Mouse (Mus musculus): ENCODE measurements around the gene Usp38.

The Usp38 gene

DNA sequence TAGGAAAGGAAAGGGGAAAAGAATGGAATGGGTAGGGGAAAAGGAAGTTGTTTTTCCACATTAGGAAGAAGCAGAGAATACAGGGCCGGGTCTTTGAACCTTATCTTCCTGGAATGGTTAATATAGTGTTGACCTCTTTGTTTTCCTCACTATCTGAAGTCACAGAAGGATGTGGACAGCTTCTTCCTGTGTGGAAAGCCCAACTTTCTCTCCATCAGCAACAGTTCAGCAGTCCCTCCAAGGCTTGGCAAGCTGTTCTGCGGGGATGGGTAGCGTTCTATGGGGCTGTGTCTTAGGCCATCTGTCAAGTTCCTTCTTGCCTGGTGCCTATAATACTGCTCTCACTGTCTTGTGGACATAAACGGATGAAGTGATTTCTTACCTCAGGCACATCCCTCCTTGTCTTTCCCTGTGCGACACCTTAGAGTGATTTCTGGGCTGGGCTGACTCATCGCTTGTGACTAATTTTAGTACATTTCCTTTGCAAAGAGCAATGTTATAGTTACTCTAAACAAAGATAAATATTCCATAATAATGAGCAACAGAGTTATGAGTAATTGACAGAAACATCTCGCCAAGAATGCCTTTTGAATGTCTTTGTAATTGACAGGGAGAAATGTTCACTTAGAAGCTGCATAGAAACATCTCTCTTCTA, 52.7 kb downstream of the Usp38 start:
- no peak for DNase-seq (ENCODE audit: low spot score in 2 of 2)

DNA sequence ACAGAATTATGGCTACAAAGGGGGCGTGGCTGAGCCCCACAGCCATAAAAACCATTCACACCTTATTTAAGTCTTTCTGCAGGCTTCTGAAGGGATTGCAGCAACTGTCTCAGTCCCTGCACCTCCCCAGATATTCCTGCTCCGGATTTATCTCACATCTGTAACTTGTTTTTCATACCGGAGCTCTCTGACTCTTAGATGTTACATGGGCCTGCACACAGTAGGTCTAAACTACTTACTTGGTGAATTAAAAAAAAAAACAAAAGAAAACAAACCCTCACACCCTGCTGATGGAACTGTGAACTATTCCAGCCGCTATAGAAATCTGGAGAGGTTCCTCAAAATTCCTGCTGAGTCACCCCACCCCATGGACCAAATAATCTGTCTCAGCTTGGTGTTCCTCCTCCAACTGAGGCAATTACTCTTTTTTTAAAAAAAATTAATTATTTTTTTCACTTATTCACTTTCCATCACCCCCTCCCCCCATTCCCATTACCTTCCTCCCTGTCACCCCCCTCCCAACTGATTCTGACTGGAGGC, 53.6 kb downstream of the Usp38 start:
- no peak for DNase-seq (ENCODE audit: low spot score in 2 of 2)

DNA sequence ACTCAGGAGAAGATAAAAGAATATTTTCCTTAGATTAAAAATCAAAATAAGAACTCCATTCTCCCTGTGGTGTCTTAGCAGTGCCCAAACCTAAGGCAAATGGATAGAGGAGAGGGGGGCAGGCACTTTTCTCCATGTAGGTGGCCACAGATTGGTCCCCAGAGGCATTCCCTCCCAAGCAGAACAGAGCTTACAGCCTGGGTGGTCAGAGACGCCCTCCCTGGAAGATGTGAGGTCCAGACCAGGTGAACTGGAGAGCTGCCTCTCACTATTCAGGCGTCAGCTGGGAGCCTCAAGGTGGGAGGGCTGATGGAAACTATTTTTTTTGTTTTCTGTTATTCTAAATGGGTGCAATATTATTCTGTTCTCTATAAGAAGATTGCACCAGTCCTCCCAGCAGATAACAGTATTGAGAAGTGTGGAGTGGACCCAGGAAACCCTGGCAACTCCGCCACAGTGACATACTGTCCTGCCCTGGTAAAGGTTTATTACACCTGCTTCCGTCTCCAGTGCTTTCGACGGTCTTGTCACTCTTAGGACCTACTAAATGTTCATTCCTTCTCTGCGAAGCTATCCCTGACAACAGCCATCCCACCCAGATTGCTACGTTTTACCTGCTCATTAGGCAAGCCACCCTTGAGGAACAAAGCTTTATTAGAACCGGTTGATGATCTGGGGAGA, 55.0 kb downstream of the Usp38 start:
- DNase-seq (ENCODE audit: low spot score in 2 of 2) = no peak

DNA sequence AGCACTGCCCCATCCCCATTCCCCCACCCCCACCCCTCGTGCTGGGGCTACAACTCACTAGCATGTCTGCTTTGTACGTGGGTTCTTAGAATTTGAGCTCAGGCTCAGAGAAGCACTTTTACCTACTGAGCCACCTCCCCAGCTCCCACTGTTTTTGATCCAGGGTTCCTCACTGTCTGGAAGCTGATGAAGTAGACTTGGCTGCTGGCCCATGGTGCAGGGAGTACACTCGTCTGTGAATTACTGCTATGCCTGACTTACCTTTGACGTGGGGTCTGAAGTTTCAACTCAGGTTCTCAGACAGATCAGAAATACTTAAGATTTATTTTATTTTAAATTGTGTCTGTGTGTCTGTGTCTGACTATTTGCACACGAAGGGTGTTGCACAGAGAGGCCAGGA, 57.0 kb downstream of the Usp38 start:
- no peak for DNase-seq (ENCODE audit: low spot score in 2 of 2)

DNA sequence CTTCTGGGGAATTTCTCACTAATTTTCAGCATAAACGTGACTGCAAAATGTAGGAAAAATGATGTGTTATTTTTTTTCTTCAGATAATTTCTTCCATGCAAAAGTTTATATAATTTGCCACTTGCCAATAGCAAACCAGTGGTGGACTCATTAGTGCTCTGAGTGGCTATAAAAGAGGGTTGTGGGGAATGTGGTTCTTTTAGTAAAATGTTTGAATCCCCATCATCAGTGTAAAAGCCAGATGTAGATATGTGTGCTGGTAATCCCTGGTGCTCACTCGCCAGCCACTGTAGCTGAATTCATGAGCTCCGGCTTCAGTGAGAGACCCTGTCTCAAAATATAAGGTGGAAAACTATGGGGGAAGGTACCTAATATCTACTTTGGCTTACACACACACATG, 61.8 kb downstream of the Usp38 start:
- no peak for DNase-seq (ENCODE audit: low spot score in 2 of 2)

DNA sequence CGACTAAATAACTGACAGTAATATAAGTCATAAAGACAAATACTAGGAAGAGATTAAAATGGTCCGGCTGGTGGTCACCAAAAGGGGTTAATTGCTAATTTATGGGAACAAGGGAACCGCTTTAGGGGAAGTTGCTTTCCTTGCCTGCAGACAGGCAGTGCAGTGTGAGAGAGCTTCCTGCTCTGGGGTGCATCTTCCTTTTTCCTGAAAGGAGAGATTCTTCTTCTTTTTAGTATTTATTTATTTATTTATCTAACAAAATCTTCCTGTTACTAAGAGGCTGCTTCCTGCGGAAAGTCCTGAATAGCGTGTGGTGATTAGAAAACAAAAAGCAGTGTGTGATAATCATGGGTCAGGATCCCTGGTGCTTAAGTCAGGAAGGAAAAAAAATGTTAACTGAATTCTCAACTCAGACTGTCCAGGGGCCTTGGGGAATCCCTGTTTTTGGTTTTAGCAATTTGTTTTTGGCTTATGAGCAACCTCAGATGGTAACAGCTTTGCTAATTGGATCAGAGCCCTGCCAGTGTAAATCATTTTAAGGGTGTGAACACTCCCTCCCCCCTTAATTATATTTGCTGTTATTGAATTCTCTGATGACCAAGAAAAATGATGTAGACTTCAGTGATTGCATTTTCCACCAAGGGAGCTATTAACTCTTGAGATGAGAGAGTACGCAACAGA, 62.4 kb downstream of the Usp38 start:
- DNase-seq (ENCODE audit: low spot score in 2 of 2) = no peak

DNA sequence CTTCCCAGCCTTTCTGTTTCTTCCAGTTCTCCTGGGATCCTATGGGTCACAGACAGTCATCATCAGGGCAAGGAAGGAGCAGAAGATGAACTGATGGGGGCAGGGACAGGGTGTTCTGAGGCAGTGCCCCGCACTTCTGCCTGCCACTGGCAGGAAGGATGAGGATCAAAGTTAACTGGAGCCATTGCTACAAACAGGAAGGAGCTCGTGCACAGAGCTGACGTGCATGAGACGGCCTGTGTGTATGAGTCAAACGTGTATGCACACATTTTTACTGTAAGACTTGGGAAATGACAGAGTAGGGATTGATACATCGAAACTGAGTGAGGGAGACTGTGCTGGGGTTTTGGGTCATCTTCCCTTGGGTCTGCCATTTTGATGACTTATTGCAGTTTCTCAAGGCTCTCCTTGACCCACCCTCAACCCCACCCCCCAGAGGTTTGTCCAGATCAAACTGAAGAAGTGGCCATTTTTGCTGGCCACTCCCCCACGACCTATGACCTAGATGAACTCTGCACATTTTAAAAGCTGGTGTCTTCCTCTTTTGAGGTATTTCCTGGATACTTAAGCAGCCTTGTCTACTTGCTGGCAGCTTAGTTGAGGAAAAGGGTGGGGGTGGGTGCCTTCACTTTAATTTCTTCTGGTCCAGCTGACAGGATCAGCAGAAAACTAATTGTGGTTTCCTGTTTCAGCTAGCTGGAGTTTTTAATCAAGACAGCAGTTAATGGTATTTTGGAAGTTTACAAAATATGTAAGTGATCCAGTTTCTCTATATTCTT, 66.1 kb downstream of the Usp38 start:
- DNase-seq (ENCODE audit: low spot score in 2 of 2) = no peak

DNA sequence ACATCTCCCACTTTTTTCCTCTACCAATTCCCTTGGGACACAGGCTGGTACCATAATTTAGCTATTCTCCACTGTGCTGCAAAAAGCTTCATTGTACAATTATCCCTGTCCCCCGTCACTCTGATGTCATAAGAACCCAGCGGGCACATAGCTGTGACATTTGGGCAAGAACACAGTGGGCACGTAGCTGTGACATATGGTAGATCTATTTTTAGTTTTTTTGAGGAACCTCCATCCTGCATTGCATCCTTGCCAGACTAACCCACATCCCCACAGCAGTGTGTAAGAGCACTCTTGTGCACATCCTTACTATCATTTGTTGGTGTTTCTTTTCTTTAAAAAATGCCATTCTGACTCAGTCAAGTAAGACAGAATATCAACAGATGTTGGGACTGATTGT, 71.0 kb downstream of the Usp38 start:
- no peak for DNase-seq (ENCODE audit: low spot score in 2 of 2)

DNA sequence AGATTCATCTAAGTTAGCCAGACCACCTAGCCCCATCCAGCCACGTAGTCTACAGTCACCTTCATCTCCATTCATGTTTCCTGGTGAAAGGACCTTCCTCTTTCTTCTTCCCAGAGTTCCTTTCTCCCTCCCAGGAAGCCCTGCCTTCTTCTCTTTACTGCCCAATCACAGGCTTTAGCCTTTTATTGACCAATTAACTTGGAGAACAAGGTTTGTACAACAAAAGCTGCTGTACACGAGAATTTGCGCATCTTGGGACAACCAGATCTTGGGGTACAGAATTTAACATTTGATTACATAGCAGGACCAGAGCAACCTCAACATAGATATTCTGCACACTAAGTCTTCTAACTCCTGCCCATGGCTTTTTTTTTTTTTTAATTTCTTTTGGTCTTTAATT, 73.1 kb downstream of the Usp38 start:
- no peak for DNase-seq (ENCODE audit: low spot score in 2 of 2)

DNA sequence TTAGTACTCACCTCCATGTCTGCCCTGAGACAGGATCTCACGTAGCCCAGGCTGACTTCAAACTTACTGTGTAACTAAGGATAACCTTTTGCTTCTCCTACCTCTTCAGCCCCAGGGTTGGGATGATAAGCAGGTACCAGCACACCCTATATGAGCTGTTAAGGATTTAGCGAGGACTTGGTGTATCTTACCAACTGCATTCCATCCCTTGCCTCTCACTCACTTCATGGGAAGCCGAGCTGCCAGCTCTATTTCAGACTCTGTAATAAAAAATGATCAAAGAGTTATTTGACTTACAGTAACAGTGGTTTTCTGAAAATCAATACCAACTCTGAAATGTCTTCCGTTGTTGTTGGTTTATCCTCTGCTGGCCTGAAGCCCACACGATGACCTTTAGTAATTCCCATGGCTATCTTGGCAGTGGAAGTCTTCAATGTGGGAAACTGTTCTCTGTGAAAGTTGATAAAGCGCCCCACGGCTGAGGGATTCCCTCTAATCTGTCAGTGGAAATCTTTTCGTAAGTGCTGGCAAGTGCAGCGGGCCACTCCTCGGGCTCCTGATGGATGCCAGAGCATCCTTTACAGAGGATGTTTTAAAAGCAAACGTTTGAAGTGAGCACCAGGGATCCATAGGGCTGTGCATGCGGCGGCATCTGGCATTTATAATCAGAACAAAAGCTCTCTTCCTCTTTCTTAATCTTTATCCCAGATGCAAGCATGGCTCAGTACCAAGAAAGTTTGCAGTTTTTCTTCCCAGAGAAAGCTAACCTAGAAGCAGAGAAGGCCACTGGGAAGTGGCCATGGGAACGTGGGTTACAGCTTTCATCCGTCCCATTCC, 76.7 kb downstream of the Usp38 start:
- DNase-seq (ENCODE audit: low spot score in 2 of 2) = no peak

All from right cerebral cortex, postnatal 10 days (tissue).